Comparison of ENCODE assay signal across 8 mouse cellular contexts in genomic region chr1:36095423-36096272, GRCm38 (mm10). TPM values are rescaled to one million over a fixed set of nuclear protein-coding genes. Genes with fewer than 3 reads are reported as not detected.
A peak's percentile ranks its signal among the peaks of the same experiment; 100 is the strongest.
DNase-seq lines count a peak whose midpoint lies in the region; ATAC-seq and TF ChIP-seq lines count a peak whose summit lies in the region.
"Had no signal": no experiment of that assay in that cellular context is flagged by ENCODE, and none has a peak within 500 bp of the region (broad histone marks: within the 10 kb centered on the region; RNA-seq: fewer than 3 reads in every experiment).

No protein-coding gene starts in this region.

- no peak overlapping the region for H3K4me2 ChIP-seq in midbrain, postnatal 0 days (ENCODE audit: low read depth, low read length, poor library complexity, severe bottlenecking)
- H3K4me2 ChIP-seq in midbrain, embryonic 15.5 days: no peak overlapping the region
- peak overlapping the region; percentile 71 for H3K4me2 ChIP-seq in liver, embryonic 14.5 days (ENCODE audit: low read depth)

- H3K27ac ChIP-seq in midbrain, postnatal 0 days (ENCODE audit: low read depth, low read length): no peak overlapping the region
- H3K27ac ChIP-seq in midbrain, embryonic 15.5 days: no peak overlapping the region
- H3K27ac ChIP-seq in liver, embryonic 14.5 days: peak overlapping the region; percentile 99

- no peak for TF ChIP-seq CTCF in midbrain, postnatal 0 days (IDR thresholded peaks at IDR 0.05)
- peak; percentile 32; the same call in 1 of the 2 replicates for TF ChIP-seq CTCF in liver, embryonic 14.5 days (IDR thresholded peaks at IDR 0.05; ENCODE audit: low read depth)

- peaks cover 13% of the 10 kb centered on the region for H3K36me3 ChIP-seq in midbrain, postnatal 0 days (ENCODE audit: insufficient read depth, low read length)
- peaks cover 8% of the 10 kb centered on the region; the same call in 1 of the 2 replicates for H3K36me3 ChIP-seq in midbrain, embryonic 15.5 days (replicated peaks)
- H3K36me3 ChIP-seq in liver, embryonic 14.5 days (replicated peaks; ENCODE audit: control insufficient read depth, insufficient read depth, low read depth): peaks cover 60% of the 10 kb centered on the region

- no peaks in the 10 kb centered on the region for H3K4me1 ChIP-seq in midbrain, postnatal 0 days (ENCODE audit: insufficient read depth, low read length)
- no peaks in the 10 kb centered on the region for H3K4me1 ChIP-seq in midbrain, embryonic 15.5 days
- peaks cover 73 to 91% of the 10 kb centered on the region in 2 experiments for H3K4me1 ChIP-seq in liver, embryonic 14.5 days (replicated peaks; ENCODE audit: control insufficient read depth in 2 of 2, insufficient read depth in 2 of 2, low read length in 1 of 2)

- H3K4me3 ChIP-seq in midbrain, postnatal 0 days (ENCODE audit: low read depth, low read length): no peak overlapping the region
- no peak overlapping the region for H3K4me3 ChIP-seq in midbrain, embryonic 15.5 days
- peak overlapping the region in 1 of 2 experiments; percentile 26; a peak in 2 of 4 replicates for H3K4me3 ChIP-seq in liver, embryonic 14.5 days (ENCODE audit: insufficient read depth in 1 of 2, low read depth in 2 of 2, low read length in 2 of 2)
- H3K4me3 ChIP-seq: megakaryocyte, embryonic 14.5 days had no signal

- peak; percentile 57 for DNase-seq in midbrain, postnatal 0 days (ENCODE audit: low spot score)
- DNase-seq in kidney, postnatal 36 days: peak; percentile 39 to 59
- DNase-seq in liver, embryonic 14.5 days (ENCODE audit: low read depth in 3 of 3, low spot score in 3 of 3): peak; percentile 79 to 85 (median 82)
- peak; percentile 86 for DNase-seq in right cerebral cortex, postnatal 4 days
- DNase-seq in thymus, postnatal 25 days: no peak

- no peak for ATAC-seq in midbrain, postnatal 0 days (ENCODE audit: low FRiP score)
- ATAC-seq in midbrain, embryonic 15.5 days (replicated peaks): no peak
- peak; percentile 80 for ATAC-seq in erythroid progenitor cell, adult 5-6 weeks (replicated peaks; ENCODE audit: low FRiP score, poor library complexity, severe bottlenecking)
- peak; percentile 76 for ATAC-seq in liver, embryonic 14.5 days (ENCODE audit: insufficient read depth)

- 78% methylated on average over 12 of the region's 12 CpGs for WGBS in midbrain, postnatal 0 days
- 85% methylated on average over 12 of the region's 12 CpGs for WGBS in midbrain, embryonic 15.5 days
- 45% methylated on average over 12 of the region's 12 CpGs for WGBS in liver, embryonic 14.5 days (ENCODE audit: insufficient replicate concordance)

- no peak overlapping the region for H3K9ac ChIP-seq in midbrain, postnatal 0 days (replicated peaks; ENCODE audit: low read length, poor library complexity, severe bottlenecking)
- H3K9ac ChIP-seq in midbrain, embryonic 15.5 days: no peak overlapping the region
- H3K9ac ChIP-seq in liver, embryonic 14.5 days (replicated peaks): peak overlapping the region; percentile 80

- no peaks in the 10 kb centered on the region for H3K27me3 ChIP-seq in midbrain, postnatal 0 days (ENCODE audit: insufficient read depth, low read length)
- no peaks in the 10 kb centered on the region for H3K27me3 ChIP-seq in midbrain, embryonic 15.5 days (replicated peaks)
- H3K27me3 ChIP-seq in liver, embryonic 14.5 days (ENCODE audit: control insufficient read depth, insufficient read depth, low read length): no peaks in the 10 kb centered on the region

- H3K9me3 ChIP-seq in midbrain, postnatal 0 days (ENCODE audit: low read length): no peaks in the 10 kb centered on the region
- H3K9me3 ChIP-seq in midbrain, embryonic 15.5 days: no peaks in the 10 kb centered on the region
- no peaks in the 10 kb centered on the region for H3K9me3 ChIP-seq in liver, embryonic 14.5 days (ENCODE audit: control insufficient read depth, low read length)

- TF ChIP-seq EP300 in liver, embryonic 14.5 days (IDR thresholded peaks at IDR 0.05; ENCODE audit: low read depth): peak; percentile 74

RNA-seq across cellular contexts. Expression of gene Hs6st1, which starts 27.4 kb away (rescaled TPM):
- total RNA-seq in midbrain, postnatal 0 days (2014; rRNA removed): 89.8 and 104 TPM in 2 replicates
- 17.3 and 17.4 TPM in 2 replicates for polyA plus RNA-seq in midbrain, postnatal 0 days (2015; fragmentation: Nextera tagmentation; extraction: Ambion mirVana)
- 26.1 and 29.6 TPM in 2 replicates for polyA plus RNA-seq in midbrain, embryonic 15.5 days (2015; fragmentation: Nextera tagmentation; extraction: Ambion mirVana)
- total RNA-seq in erythroid progenitor cell, adult 5-6 weeks (2015; ENCODE audit: low replicate concordance): 205 and 226 TPM in 2 replicates
- 148 and 153 TPM in 2 replicates for total RNA-seq in erythroid progenitor cell, adult 5-6 weeks (2017; ENCODE audit: low replicate concordance)
- polyA plus RNA-seq in liver, embryonic 14.5 days (2012; rRNA removed): 29.3 and 31.0 TPM in 2 replicates
- 6.8 and 12.0 TPM in 2 replicates for polyA plus RNA-seq in liver, embryonic 14.5 days (2014; fragmentation: Nextera tagmentation; extraction: Ambion mirVana)

Comparison
In these comparisons a context has a peak if more than half of its experiments do, and no peak if none do; other contexts are left out.
1. ATAC-seq: peak in erythroid progenitor cell, adult 5-6 weeks (single experiment) and liver, embryonic 14.5 days (single experiment); none in midbrain, postnatal 0 days (single experiment) and midbrain, embryonic 15.5 days (single experiment).